8 mouse cellular contexts compared by ENCODE assay signal in genomic region chr2:38925171-38926080, GRCm38 (mm10). TPM values are rescaled to one million over a fixed set of nuclear protein-coding genes. Genes with fewer than 3 reads are reported as not detected.
A peak's percentile ranks its signal among the peaks of the same experiment; 100 is the strongest.
DNase-seq lines count a peak whose midpoint lies in the region; ATAC-seq and TF ChIP-seq lines count a peak whose summit lies in the region.

No protein-coding gene starts in this region.

- in situ Hi-C loops in ES-E14 (cut with MboI; ENCODE audit: low sequenced_read_pairs in 2 of 2, unreplicated experiment in 2 of 2), result no loop called here

- peak overlapping the region; percentile 28 for H3K27ac ChIP-seq in ES-E14 (ENCODE audit: insufficient read depth, low read depth, low read length, poor library complexity, severe bottlenecking)
- no peak overlapping the region; the same call in 1 of the 2 replicates for H3K27ac ChIP-seq in embryonic facial prominence, embryonic 11.5 days (replicated peaks; ENCODE audit: low read depth, low read length)
- H3K27ac ChIP-seq in hindbrain, embryonic 14.5 days, result peak overlapping the region; percentile 30; the same call in 1 of the 2 replicates

- intact Hi-C loops in heart, postnatal 25 days (cut with DNase I), result no loop called here

- peaks cover 0 to 2% of the 10 kb centered on the region in 2 experiments; a peak in 1 of 4 replicates for H3K4me1 ChIP-seq in ES-E14 (ENCODE audit: control insufficient read depth in 2 of 2, insufficient read depth in 2 of 2, low read length in 2 of 2, poor library complexity in 1 of 2)
- no peaks in the 10 kb centered on the region for H3K4me1 ChIP-seq in embryonic facial prominence, embryonic 11.5 days (ENCODE audit: control insufficient read depth, insufficient read depth, low read length)
- peaks cover 19% of the 10 kb centered on the region for H3K4me1 ChIP-seq in hindbrain, embryonic 14.5 days (replicated peaks; ENCODE audit: control insufficient read depth, insufficient read depth, low read length)

- H3K9me3 ChIP-seq in ES-E14 (ENCODE audit: control insufficient read depth, insufficient read depth, low read depth, low read length), result no peaks in the 10 kb centered on the region
- no peaks in the 10 kb centered on the region for H3K9me3 ChIP-seq in embryonic facial prominence, embryonic 11.5 days (replicated peaks; ENCODE audit: control insufficient read depth, low read length)
- H3K9me3 ChIP-seq in hindbrain, embryonic 14.5 days (ENCODE audit: control insufficient read depth, low read length), result no peaks in the 10 kb centered on the region

- peak overlapping the region; percentile 98 for H3K4me2 ChIP-seq in embryonic facial prominence, embryonic 11.5 days (ENCODE audit: low read depth, low read length)
- peak overlapping the region; percentile 96 for H3K4me2 ChIP-seq in hindbrain, embryonic 14.5 days (replicated peaks)

- peak; percentile 95 for DNase-seq in heart, adult 11 months
- DNase-seq in heart, postnatal 25 days (ENCODE audit: low spot score), result no peak
- DNase-seq in ES-E14 (ENCODE audit: low read depth, low spot score) (peak; percentile 77), liver (peak; percentile 12)
- DNase-seq in embryonic facial prominence, embryonic 11.5 days (ENCODE audit: low spot score), result peak; percentile 40
- no peak for DNase-seq in hindbrain, embryonic 14.5 days (ENCODE audit: low spot score)
- peak; percentile 74 for DNase-seq in neural tube, embryonic 10.5 days (ENCODE audit: extremely low spot score, low spot score)

- no peaks in the 10 kb centered on the region for H3K36me3 ChIP-seq in ES-E14 (ENCODE audit: control insufficient read depth, insufficient read depth, low read length, poor library complexity, severe bottlenecking)
- no peaks in the 10 kb centered on the region for H3K36me3 ChIP-seq in embryonic facial prominence, embryonic 11.5 days (replicated peaks; ENCODE audit: control insufficient read depth, insufficient read depth, low read depth, low read length)
- no peaks in the 10 kb centered on the region for H3K36me3 ChIP-seq in hindbrain, embryonic 14.5 days (replicated peaks; ENCODE audit: control insufficient read depth, insufficient read depth)

- peak overlapping the region; percentile 67 to 90 for H3K4me3 ChIP-seq in ES-E14 (ENCODE audit: insufficient read depth in 1 of 2, low read depth in 1 of 2, low read length in 2 of 2, poor library complexity in 1 of 2, severe bottlenecking in 1 of 2)
- peak overlapping the region; percentile 90 for H3K4me3 ChIP-seq in embryonic facial prominence, embryonic 11.5 days (ENCODE audit: low read depth, low read length)
- H3K4me3 ChIP-seq in hindbrain, embryonic 14.5 days (replicated peaks; ENCODE audit: low read length), result peak overlapping the region; percentile 88

- H3K27me3 ChIP-seq in embryonic facial prominence, embryonic 11.5 days (ENCODE audit: control insufficient read depth, insufficient read depth, low read length), result no peaks in the 10 kb centered on the region; the same call in 1 of the 2 replicates
- H3K27me3 ChIP-seq in hindbrain, embryonic 14.5 days (ENCODE audit: control insufficient read depth, insufficient read depth, low read length), result peaks cover 6% of the 10 kb centered on the region; the same call in 1 of the 2 replicates

- WGBS in embryonic facial prominence, embryonic 11.5 days, result under 1% methylated on average over 45 of the region's 51 CpGs
- WGBS in hindbrain, embryonic 14.5 days, result under 1% methylated on average over 51 of the region's 51 CpGs

- H3K9ac ChIP-seq in ES-E14 (ENCODE audit: insufficient read depth, low read depth, low read length, poor library complexity, severe bottlenecking), result peak overlapping the region; percentile 54
- peak overlapping the region; percentile 76 for H3K9ac ChIP-seq in embryonic facial prominence, embryonic 11.5 days (replicated peaks; ENCODE audit: low read length)
- peak overlapping the region; percentile 84 for H3K9ac ChIP-seq in hindbrain, embryonic 14.5 days

- ATAC-seq in embryonic facial prominence, embryonic 11.5 days (replicated peaks; ENCODE audit: insufficient number of reproducible peaks, low FRiP score, low TSS enrichment, low read depth), result peak; percentile 72
- peak; percentile 65 for ATAC-seq in hindbrain, embryonic 14.5 days (ENCODE audit: low FRiP score)
- no peak for ATAC-seq in megakaryocyte progenitor cell, adult 5-6 weeks (replicated peaks; ENCODE audit: poor library complexity)

TF ChIP-seq in ES-E14, 5 proteins besides CTCF, POLR2A, EP300 and RAD21:
- TF ChIP-seq MAFK (IDR thresholded peaks at IDR 0.05; ENCODE audit: insufficient read depth, low read depth, low read length) (no peak), HCFC1 (IDR thresholded peaks at IDR 0.05; ENCODE audit: borderline replicate concordance, insufficient read depth, low read length) (no peak), ZC3H11A (IDR thresholded peaks at IDR 0.05; ENCODE audit: borderline replicate concordance, low read depth, low read length) (no peak), ZNF384 (IDR thresholded peaks at IDR 0.05; ENCODE audit: low read depth, low read length) (no peak), CHD2 (IDR thresholded peaks at IDR 0.05; ENCODE audit: low read depth, low read length) (no peak)

RNA-seq across cellular contexts. Expression of gene Nr6a1, which starts 2.1 kb away (rescaled TPM):
- 1 to 10 TPM; 1.1 TPM for total RNA-seq in heart, postnatal 25 days (2021)
- 40.7 and 51.5 TPM in 2 replicates for total RNA-seq in ES-E14 (2012; rRNA removed)
- 2.2 and 2.5 TPM in 2 replicates for polyA plus RNA-seq in embryonic facial prominence, embryonic 11.5 days (2014; fragmentation: Nextera tagmentation; extraction: Ambion mirVana)
- 3.8 and 4.0 TPM in 2 replicates for polyA plus RNA-seq in hindbrain, embryonic 14.5 days (2014; fragmentation: Nextera tagmentation; extraction: Ambion mirVana)
- total RNA-seq in megakaryocyte progenitor cell, adult 5-6 weeks (2015), result 0.85 and 1.3 TPM in 2 replicates
- total RNA-seq in megakaryocyte progenitor cell, adult 5-6 weeks (2017), result 1.4 and 2.7 TPM in 2 replicates

RNA-seq across cellular contexts. Expression of gene Olfml2a, which starts 6.4 kb away (rescaled TPM):
- total RNA-seq in heart, postnatal 25 days (2021), result 1 to 10 TPM; 5.2 to 6.3 TPM
- 0.27 and 0.37 TPM in 2 replicates for total RNA-seq in ES-E14 (2012; rRNA removed)
- 2.3 and 2.5 TPM in 2 replicates for polyA plus RNA-seq in embryonic facial prominence, embryonic 11.5 days (2014; fragmentation: Nextera tagmentation; extraction: Ambion mirVana)
- 4.6 and 5.6 TPM in 2 replicates for polyA plus RNA-seq in hindbrain, embryonic 14.5 days (2014; fragmentation: Nextera tagmentation; extraction: Ambion mirVana)
- total RNA-seq in megakaryocyte progenitor cell, adult 5-6 weeks (2015), result 0.17 TPM in 1 of 2 replicates, not detected in the other
- total RNA-seq in megakaryocyte progenitor cell, adult 5-6 weeks (2017), result 0.03 TPM in 1 of 2 replicates, not detected in the other

Comparison
In these comparisons a context has a peak if more than half of its experiments do, and no peak if none do; other contexts are left out.
1. DNase-seq: peak in heart, adult 11 months (single experiment), ES-E14 (single experiment), embryonic facial prominence, embryonic 11.5 days (single experiment), liver (single experiment) and neural tube, embryonic 10.5 days (single experiment); none in heart, postnatal 25 days (single experiment) and hindbrain, embryonic 14.5 days (single experiment).
2. RNA of gene Nr6a1, which starts 2.1 kb away (total RNA-seq): 40.7 to 51.5 TPM in ES-E14; 0.85 to 2.7 TPM in megakaryocyte progenitor cell, adult 5-6 weeks and 1.1 TPM in heart, postnatal 25 days; every median in the first group is over 10 times any median in the second.
3. Peak in every context shown above with its lines, with median percentiles within 50 percentile points of each other: H3K4me3 ChIP-seq and H3K9ac ChIP-seq.